Mouse (Mus musculus) heart, adult 2 months (tissue): ENCODE data around the gene Eif2b2. TPM values are rescaled to one million over a fixed set of nuclear protein-coding genes. Genes with fewer than 3 reads are reported as not detected.

Experiments used
- DNase-seq, 2 experiments: peaks; one replicate each; pipeline ENCODE4 v3.0.0; 2021
- H3K27ac ChIP-seq: fragments of 200-600 bp; 2 replicates; pipeline ENCODE4 v1.8.1; 2022
- H3K27me3 ChIP-seq: fragments of 200-500 bp; 2 replicates; pipeline ENCODE4 v1.6.1; 2012; ENCODE audit warnings: mild to moderate bottlenecking, low read length, inconsistent platforms, mixed read lengths; ENCODE audit not compliant: control insufficient read depth, insufficient read depth
- H3K36me3 ChIP-seq: fragments of 200-500 bp; 2 replicates; pipeline ENCODE4 v1.6.1; 2012; ENCODE audit warnings: low read length, inconsistent platforms; ENCODE audit not compliant: control insufficient read depth, insufficient read depth
- H3K4me1 ChIP-seq: fragments of 200-500 bp; 2 replicates; pipeline ENCODE4 v1.6.1; 2011; ENCODE audit warnings: low read length; ENCODE audit not compliant: control insufficient read depth, insufficient read depth
- H3K4me3 ChIP-seq: fragments of 200-600 bp; 2 replicates; pipeline ENCODE4 v1.8.1; 2022
- H3K79me2 ChIP-seq: fragments of 200-500 bp; replicated peaks from 2 replicates; pipeline ENCODE4 v1.6.1; 2012; ENCODE audit warnings: mild to moderate bottlenecking, inconsistent platforms, low read length, moderate library complexity, mixed read lengths; ENCODE audit not compliant: control insufficient read depth, insufficient read depth
- H3K9ac ChIP-seq: fragments of 200-500 bp; 2 replicates; pipeline ENCODE4 v1.6.1; 2012; ENCODE audit warnings: low read depth, mild to moderate bottlenecking, control low read depth, inconsistent platforms, low read length, mixed read lengths
- CTCF ChIP-seq: fragments of 200-600 bp; IDR thresholded peaks from 2 replicates; pipeline ENCODE4 v1.8.1; 2022; ENCODE audit warnings: antibody characterized with exemption, mild to moderate bottlenecking, moderate library complexity
- EP300 ChIP-seq: fragments of 200-500 bp; IDR thresholded peaks from 2 replicates; pipeline ENCODE4 v1.6.1; 2011; ENCODE audit warnings: low read depth, low read length, control low read depth; ENCODE audit not compliant: insufficient read depth
- POLR2A ChIP-seq: fragments of 200-500 bp; IDR thresholded peaks from 2 replicates; pipeline ENCODE4 v1.6.1; 2011; ENCODE audit warnings: mild to moderate bottlenecking, low read depth, low read length, control low read depth; ENCODE audit not compliant: insufficient read depth
- WGBS: fragments of 180-500 bp; shearing (Covaris S2); methylation state at CpG from one replicate; pipeline ENCODE4 v1.1.7; 2018; 5-methylcytosine and 5-hydroxymethylcytosine counted together
- intact Hi-C: fragments of 180-260 bp; cut with DNase I; formaldehyde crosslinking; loops from one replicate; pipeline ENCODE4 v1.15.1; 2025
- microRNA-seq, 2 experiments: library from miRNA; unstranded; fragments of <30 nt; microRNA quantifications; one replicate each; pipeline ENCODE4 v1.2.0; 2021
- polyA plus RNA-seq: library from polyadenylated mRNA; depleted of rRNA; stranded (reverse); fragments of >200 nt; gene quantifications from 2 replicates; pipeline ENCODE4 v1.2.3, GENCODE M21; 2012; rRNA removed
- total RNA-seq, 2 experiments: library from RNA; stranded (reverse); gene quantifications; 2 replicates each; pipeline ENCODE4 v1.2.3; 2021

Eif2b2 gene
- total and polyA plus RNA-seq, 3 experiments, result 40.3 to 60.2 (median 45.8) TPM

DNA sequence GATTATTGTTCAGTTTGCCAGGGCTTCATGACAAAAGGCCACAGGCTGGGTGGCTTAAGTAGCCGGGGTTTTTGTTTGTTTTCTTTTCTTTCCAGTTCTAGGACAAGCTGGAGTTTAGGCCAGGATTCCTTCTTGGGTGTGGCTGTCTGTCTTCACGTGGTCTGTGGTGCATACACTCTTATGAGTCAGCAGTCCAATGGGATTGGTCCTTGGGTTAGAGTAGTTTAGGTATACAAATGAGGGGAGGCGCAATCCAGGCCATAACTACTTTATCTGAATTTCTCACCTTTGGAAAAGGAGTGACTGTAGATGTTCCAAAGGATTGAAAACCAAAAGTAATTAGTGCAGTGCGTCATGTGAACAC lies 52.5 kb downstream of the Eif2b2 start:
- Histone ChIP-seq H3K79me2 (no peaks in the 10 kb centered on the region), H3K4me1 (peaks cover 2% of the 10 kb centered on the region; the same call in 1 of the 2 replicates), H3K4me3 (no peak overlapping the region), H3K36me3 (no peaks in the 10 kb centered on the region), H3K27me3 (no peaks in the 10 kb centered on the region), H3K27ac (no peak overlapping the region), H3K9ac (no peak overlapping the region)
- intact Hi-C loops, result no loop called here
- no peak for DNase-seq
- WGBS, result 57% methylated on average over 4 of the region's 4 CpGs
- TF ChIP-seq CTCF (no peak), EP300 (no peak), POLR2A (no peak)

DNA sequence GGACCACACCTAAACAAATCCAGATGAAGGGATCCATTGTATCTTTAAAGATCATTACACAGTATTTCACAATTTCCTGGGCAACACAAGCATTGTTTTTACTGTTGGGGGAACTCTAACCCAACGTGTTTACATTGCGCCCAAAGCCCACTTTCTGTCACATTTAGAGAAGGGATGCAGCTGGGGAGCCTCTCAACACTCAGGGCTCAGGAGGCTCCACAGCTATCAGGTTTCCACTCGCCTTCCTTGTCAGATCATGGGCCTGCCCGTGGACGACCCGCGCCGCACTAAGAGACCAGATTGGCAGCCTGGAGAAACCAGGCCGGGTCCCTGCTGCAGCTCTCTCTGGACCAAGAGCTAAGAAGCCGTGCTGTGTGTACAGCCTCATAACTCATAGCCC lies 54.2 kb downstream of the Eif2b2 start:
- Histone ChIP-seq H3K36me3 (no peaks in the 10 kb centered on the region), H3K27ac (no peak overlapping the region), H3K27me3 (no peaks in the 10 kb centered on the region), H3K9ac (no peak overlapping the region), H3K79me2 (no peaks in the 10 kb centered on the region), H3K4me3 (no peak overlapping the region), H3K4me1 (peaks cover 2% of the 10 kb centered on the region; the same call in 1 of the 2 replicates)
- WGBS, result 64% methylated on average over 10 of the region's 10 CpGs
- intact Hi-C loops, result no loop called here
- no peak for TF ChIP-seq EP300
- TF ChIP-seq POLR2A, result no peak
- TF ChIP-seq CTCF, result no peak
- peak in 1 of 2 experiments; percentile 33 for DNase-seq

Small RNAs within 50 kb of the gene (microRNA-seq; reads per million reads assigned to microRNA genes)
- gene Mir6938, result 0 reads per million in 2 experiments

Other genes with a start within 250 kb of the Eif2b2 start
- gene Fcf1, start 248.6 kb upstream of the Eif2b2 start, total RNA-seq, result 10 to 100 TPM; 31.8 to 35.1 TPM
- 28.1 and 54.1 TPM in 2 replicates for gene Fcf1, start 248.6 kb upstream of the Eif2b2 start, polyA plus RNA-seq
- 10 to 100 TPM; 34.9 to 45.2 TPM for gene Arel1, start 248.6 kb upstream of the Eif2b2 start, total RNA-seq
- gene Arel1, start 248.6 kb upstream of the Eif2b2 start, polyA plus RNA-seq, result 29.5 and 45.9 TPM in 2 replicates
- 10 to 100 TPM; 26.7 to 26.8 TPM for gene Ylpm1, start 223.2 kb upstream of the Eif2b2 start, total RNA-seq
- gene Ylpm1, start 223.2 kb upstream of the Eif2b2 start, polyA plus RNA-seq, result 9.3 and 12.1 TPM in 2 replicates
- gene Prox2, start 108.7 kb upstream of the Eif2b2 start, total RNA-seq, result 1 to 10 TPM; 1.2 to 1.5 TPM
- gene Prox2, start 108.7 kb upstream of the Eif2b2 start, polyA plus RNA-seq, result 1.1 and 1.7 TPM in 2 replicates
- gene Dlst, start 108.6 kb upstream of the Eif2b2 start, total RNA-seq, result 100 to 1,000 TPM; 668 to 715 TPM
- gene Dlst, start 108.6 kb upstream of the Eif2b2 start, polyA plus RNA-seq, result 423 and 709 TPM in 2 replicates
- gene Rps6kl1, start 68.2 kb upstream of the Eif2b2 start, total RNA-seq, result 1 to 10 TPM; 2.3 to 2.4 TPM
- gene Rps6kl1, start 68.2 kb upstream of the Eif2b2 start, polyA plus RNA-seq, result 3.4 and 5.1 TPM in 2 replicates
- 1 to 10 TPM; 5.4 to 5.7 TPM for gene Pgf, start 41.7 kb upstream of the Eif2b2 start, total RNA-seq
- gene Pgf, start 41.7 kb upstream of the Eif2b2 start, polyA plus RNA-seq, result 4.3 and 4.6 TPM in 2 replicates
- 1 to 10 TPM; 8.2 to 8.7 TPM for gene Mlh3, start 51.1 kb downstream of the Eif2b2 start, total RNA-seq
- gene Mlh3, start 51.1 kb downstream of the Eif2b2 start, polyA plus RNA-seq, result 4.5 and 8.8 TPM in 2 replicates
- gene Acyp1, start 69.0 kb downstream of the Eif2b2 start, total RNA-seq, result 10 to 100 TPM; 19.3 to 20.0 TPM
- gene Acyp1, start 69.0 kb downstream of the Eif2b2 start, polyA plus RNA-seq, result 9.7 and 11.0 TPM in 2 replicates
- gene Zc2hc1c, start 69.1 kb downstream of the Eif2b2 start, total RNA-seq, result 1 to 10 TPM; 2.2 to 2.6 TPM
- gene Zc2hc1c, start 69.1 kb downstream of the Eif2b2 start, polyA plus RNA-seq, result 1.0 and 1.1 TPM in 2 replicates
- 100 to 1,000 TPM; 107 to 116 TPM for gene Nek9, start 119.9 kb downstream of the Eif2b2 start, total RNA-seq
- gene Nek9, start 119.9 kb downstream of the Eif2b2 start, polyA plus RNA-seq, result 41.6 and 74.4 TPM in 2 replicates
- gene Tmed10, start 155.4 kb downstream of the Eif2b2 start, total RNA-seq, result 100 to 1,000 TPM; 164 to 186 TPM
- gene Tmed10, start 155.4 kb downstream of the Eif2b2 start, polyA plus RNA-seq, result 108 and 130 TPM in 2 replicates